Mouse (Mus musculus): Measurements from ENCODE around the gene Tm9sf4.

DNA sequence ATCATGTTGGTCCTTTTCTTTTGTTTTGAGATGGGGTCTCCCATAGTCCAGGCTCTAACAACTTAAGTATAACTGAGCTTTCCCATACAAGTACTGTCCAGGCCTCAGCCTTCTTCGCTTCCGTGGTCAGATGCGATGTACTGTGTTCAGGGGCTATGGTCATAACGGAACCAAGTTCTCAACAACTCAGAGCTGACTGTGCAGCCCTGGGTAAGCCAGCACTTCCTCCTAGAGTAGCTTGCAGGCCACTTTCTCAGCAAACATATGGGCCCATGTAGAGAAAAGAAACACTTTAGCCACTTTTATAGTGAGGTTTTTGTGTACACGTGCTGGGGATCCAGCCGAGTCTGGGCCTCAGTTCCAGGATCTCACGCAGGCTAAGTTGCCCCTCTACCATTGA is 38.4 kb upstream of the Tm9sf4 start:
- no peak for TF ChIP-seq CTCF (IDR thresholded peaks at IDR 0.05; ENCODE audit: low read depth, low read length)
- no peak for TF ChIP-seq TAL1 (conservative IDR thresholded peaks at IDR 0.05; ENCODE audit: low read depth, low read length)

All from G1E (cell line).